Mouse (Mus musculus): ENCODE data around the gene Galr2.

DNA sequence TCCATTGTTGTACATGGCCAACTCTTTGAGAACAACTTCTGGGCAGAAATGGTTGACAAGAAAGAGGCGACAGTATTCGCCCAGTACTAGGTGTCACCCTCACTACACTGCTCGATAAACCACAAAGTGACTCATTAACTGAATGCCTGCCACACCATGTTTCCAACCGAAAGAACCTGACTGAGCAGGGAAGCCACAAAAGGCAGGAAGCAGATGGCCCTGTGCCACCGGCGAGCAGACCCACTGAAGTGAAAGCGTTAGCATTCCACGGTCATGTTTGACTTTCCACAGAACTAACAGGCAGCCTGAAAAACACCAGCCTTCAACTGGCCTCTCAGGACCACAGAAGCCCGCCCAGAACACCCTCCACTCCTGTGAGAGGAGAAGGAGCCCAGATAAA lies 26.1 kb upstream of the Galr2 start:
- TF ChIP-seq CTCF (IDR thresholded peaks at IDR 0.05; ENCODE audit: low read depth, low read length) (no peak), GATA1 (IDR thresholded peaks at IDR 0.05; ENCODE audit: borderline replicate concordance, low read length) (no peak)

Data from G1E (cell line).